Mouse (Mus musculus) lung, postnatal 0 days (tissue): Measurements from ENCODE around the gene G3bp1.

Experiments used
- CTCF ChIP-seq: IDR thresholded peaks from 2 replicates; pipeline ENCODE4 v1.5.1; 2016; ENCODE audit warnings: antibody characterized with exemption, mild to moderate bottlenecking
- EP300 ChIP-seq: IDR thresholded peaks from 2 replicates; pipeline ENCODE4 v1.6.1; 2016; ENCODE audit warnings: antibody characterized with exemption, mild to moderate bottlenecking, control low read depth

DNA sequence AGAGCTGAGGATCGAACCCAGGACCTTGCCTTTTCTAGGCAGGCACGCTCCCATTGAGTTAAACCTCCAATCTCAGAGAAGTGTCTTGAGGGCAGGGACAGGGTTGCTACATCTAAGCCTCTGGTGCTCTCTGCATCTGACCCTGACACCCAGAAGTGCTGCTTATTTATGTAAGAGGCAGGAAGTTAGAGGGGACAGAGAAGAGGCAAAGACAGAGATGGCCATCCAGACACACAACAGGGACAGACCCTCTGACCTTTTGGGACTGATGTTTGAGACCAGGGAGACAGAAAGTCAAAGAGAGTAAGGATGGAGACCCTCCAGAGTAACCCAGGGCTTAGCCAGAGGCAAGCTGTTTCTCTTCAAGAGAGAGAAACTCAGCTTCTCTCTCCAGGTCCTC lies 39.5 kb upstream of the G3bp1 start:
- no peak for TF ChIP-seq EP300
- TF ChIP-seq CTCF, result no peak
